Mouse (Mus musculus): ENCODE measurements around the gene Ager.

Gene Ager

GRCm38 (mm10) chr17:34630761-34631301, 33.2 kb downstream of the Ager start:
- no peak for DNase-seq (ENCODE audit: low spot score in 2 of 2)

- DNase-seq (ENCODE audit: low spot score in 2 of 2) = no peak
Measured at GRCm38 (mm10) chr17:34631647-34632046, 34.0 kb downstream of the Ager start.

GRCm38 (mm10) chr17:34632261-34632691, 34.6 kb downstream of the Ager start:
- peak in 1 of 2 experiments; percentile 76 for DNase-seq (ENCODE audit: low spot score in 2 of 2)

- DNase-seq (ENCODE audit: low spot score in 2 of 2) = no peak
Measured at GRCm38 (mm10) chr17:34635671-34636070, 38.0 kb downstream of the Ager start.

GRCm38 (mm10) chr17:34637459-34637858, 39.8 kb downstream of the Ager start:
- no peak for DNase-seq (ENCODE audit: low spot score in 2 of 2)

GRCm38 (mm10) chr17:34639461-34640255, 42.0 kb downstream of the Ager start:
- DNase-seq (ENCODE audit: low spot score in 2 of 2) = no peak

- no peak for DNase-seq (ENCODE audit: low spot score in 2 of 2)
Measured at GRCm38 (mm10) chr17:34640778-34641601, 43.3 kb downstream of the Ager start.

- DNase-seq (ENCODE audit: low spot score in 2 of 2) = no peak
Measured at GRCm38 (mm10) chr17:34641945-34642344, 44.3 kb downstream of the Ager start.

- no peak for DNase-seq (ENCODE audit: low spot score in 2 of 2)
Measured at GRCm38 (mm10) chr17:34643379-34643778, 45.7 kb downstream of the Ager start.

- no peak for DNase-seq (ENCODE audit: low spot score in 2 of 2)
Measured at GRCm38 (mm10) chr17:34643944-34644343, 46.3 kb downstream of the Ager start.

- peak; percentile 91 to 93 for DNase-seq (ENCODE audit: low spot score in 2 of 2)
Measured at GRCm38 (mm10) chr17:34644608-34645007, 46.9 kb downstream of the Ager start, which contains the start of gene Fkbpl. Fkbpl (plus strand) TSS chr17:34644764.

GRCm38 (mm10) chr17:34645256-34645829, 47.7 kb downstream of the Ager start:
- no peak for DNase-seq (ENCODE audit: low spot score in 2 of 2)

GRCm38 (mm10) chr17:34645831-34646511, 48.3 kb downstream of the Ager start:
- DNase-seq (ENCODE audit: low spot score in 2 of 2) = no peak

GRCm38 (mm10) chr17:34646906-34647787, 49.5 kb downstream of the Ager start, which contains the start of gene Atf6b:
Atf6b (plus strand) TSS chr17:34647146.
- peak; percentile 93 to 95 for DNase-seq (ENCODE audit: low spot score in 2 of 2)

- no peak for DNase-seq (ENCODE audit: low spot score in 2 of 2)
Measured at GRCm38 (mm10) chr17:34648141-34648890, 50.7 kb downstream of the Ager start.

- peak in 1 of 2 experiments; percentile 59 for DNase-seq (ENCODE audit: low spot score in 2 of 2)
Measured at GRCm38 (mm10) chr17:34649106-34649864, 51.6 kb downstream of the Ager start.

Data from spleen, postnatal 4 days (tissue).